Mouse (Mus musculus) naive thymus-derived CD4-positive, alpha-beta T cell, adult 2 months (primary cell): ENCODE measurements at regions not wholly inside any gene's neighbourhood (a gene's known extent, or its start where the extent isn't known, plus 50 kb on each side); places are given as distances from the start of the nearest gene placed in this dataset.

ENCODE experiments used
- DNase-seq: peaks from one replicate; pipeline ENCODE4 v3.0.0-alpha.2; 2011; ENCODE audit warnings: low read depth

DNA sequence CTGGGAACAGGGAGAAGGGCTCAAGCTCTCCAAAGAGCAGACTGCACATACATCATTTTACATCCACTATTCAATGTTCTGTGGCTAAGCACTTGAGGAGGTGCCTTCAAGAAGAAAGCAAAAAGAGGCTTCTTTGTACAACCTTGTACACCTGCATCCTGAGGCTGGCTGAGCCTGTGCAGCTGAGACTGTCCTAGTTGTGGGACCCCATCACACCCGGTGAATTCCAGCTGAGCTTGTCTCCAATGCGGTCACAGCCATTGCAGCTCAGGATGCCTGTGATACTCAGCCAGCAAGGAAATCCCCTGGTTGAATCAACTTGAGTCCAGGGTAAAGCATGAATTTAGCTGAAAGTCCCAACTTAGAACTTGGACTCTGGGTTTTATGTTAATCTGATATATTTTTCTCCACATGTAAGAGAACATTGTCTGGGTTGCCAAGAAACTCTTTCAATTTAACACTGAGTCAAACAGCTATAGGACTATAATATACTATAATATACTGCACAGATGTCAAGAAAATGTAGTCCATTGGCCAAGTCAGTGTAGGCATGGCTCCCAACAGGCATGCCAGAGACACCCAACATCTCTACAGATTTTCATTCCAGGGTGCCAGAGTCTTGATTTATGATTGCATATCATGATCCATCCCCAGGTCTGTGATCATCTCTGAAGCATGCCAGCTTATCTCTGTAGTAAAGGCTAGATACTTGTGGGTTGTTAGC lies 599.2 kb downstream of the Pard3 start:
- DNase-seq: no peak

DNA sequence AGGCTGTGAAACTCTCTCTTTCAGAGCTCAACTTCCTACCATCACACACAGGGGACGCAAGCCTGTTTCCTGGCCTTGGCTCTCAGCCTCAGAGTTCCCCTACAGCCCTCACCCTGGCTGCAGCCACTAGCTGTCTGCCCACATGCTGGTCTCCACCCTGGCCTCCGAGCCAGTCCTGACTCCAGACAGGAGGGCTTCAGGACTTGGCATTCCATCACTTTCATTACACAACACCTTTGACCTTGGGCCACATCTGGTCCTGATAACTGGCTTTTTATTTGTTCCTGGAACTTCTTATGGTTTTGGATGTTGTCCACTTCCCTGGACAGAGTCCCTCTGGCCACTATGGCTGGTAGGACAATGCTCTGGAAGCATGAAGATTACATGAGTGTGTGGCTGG lies 602.9 kb downstream of the Pard3 start:
- DNase-seq: no peak

- no peak for DNase-seq
Observed at GRCm38 (mm10) chr8:127668991-127669390, 605.3 kb downstream of the Pard3 start.

- DNase-seq: no peak
Observed at GRCm38 (mm10) chr8:127674063-127674462, 610.4 kb downstream of the Pard3 start.

DNA sequence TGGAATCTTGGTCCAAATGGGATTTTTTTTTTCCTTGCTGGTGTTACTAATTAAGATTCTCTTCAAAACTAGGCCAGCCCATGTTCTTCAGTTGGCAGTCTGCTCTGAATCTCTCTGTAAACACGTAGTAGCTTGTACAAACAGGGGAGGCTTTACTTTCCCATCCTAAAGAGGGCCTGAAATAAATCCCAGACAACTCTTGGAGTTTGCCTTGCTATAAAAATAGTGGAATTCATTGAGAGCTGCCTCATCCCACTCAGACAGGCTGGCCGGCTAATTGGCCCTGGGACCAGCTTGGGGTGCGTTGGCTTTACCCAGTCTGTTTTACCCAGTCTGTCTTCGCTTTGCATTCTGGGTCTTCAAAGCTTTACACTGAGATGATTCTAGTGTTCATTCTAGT lies 611.7 kb downstream of the Pard3 start:
- DNase-seq: no peak

GRCm38 (mm10) chr8:127680205-127680604 lies 616.5 kb downstream of the Pard3 start:
- DNase-seq: no peak

DNA sequence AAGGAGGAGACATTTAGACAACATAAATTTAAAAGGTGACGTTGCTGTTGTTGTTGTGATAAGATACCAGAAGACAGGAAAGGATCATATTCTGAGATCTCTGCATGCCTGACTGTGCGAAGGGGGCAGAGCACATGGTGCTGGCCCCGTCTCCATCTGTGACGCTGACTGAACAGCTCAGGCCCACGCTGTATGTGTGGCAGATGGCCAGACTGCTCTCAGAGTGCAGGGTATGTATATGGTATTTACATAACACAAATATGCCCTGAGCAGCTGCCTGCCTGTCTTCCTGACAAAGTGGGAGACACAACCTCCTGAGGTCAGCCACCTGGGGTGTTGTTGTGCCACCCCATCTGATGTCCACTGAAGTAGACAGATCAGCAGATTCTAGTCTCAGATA lies 620.5 kb downstream of the Pard3 start:
- no peak for DNase-seq

GRCm38 (mm10) chr8:127690792-127691191 lies 627.1 kb downstream of the Pard3 start:
- DNase-seq: no peak

DNA sequence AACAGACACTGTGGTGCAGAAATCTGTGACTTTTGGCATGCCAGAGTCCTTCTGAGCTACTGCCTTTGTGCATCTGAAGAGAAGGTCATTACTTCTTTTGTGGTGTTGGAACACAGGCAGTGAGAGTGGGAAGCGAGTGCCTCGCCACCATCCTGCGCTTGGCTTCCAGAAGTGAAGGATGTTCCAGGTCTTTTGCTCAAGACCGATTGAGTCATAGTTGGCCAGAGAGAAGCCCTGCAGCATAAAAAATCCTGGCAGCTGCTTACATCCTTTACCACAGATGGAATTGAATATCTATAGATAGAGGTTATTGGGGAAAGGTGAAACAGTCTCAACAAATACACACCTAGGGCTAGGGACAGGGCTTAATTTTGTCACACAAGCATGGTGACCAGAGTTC lies 634.7 kb downstream of the Pard3 start:
- DNase-seq: no peak

- DNase-seq: no peak
Observed at GRCm38 (mm10) chr8:127704406-127704805, 640.7 kb downstream of the Pard3 start.

- DNase-seq: no peak
Observed at GRCm38 (mm10) chr8:127706051-127706835, 642.5 kb downstream of the Pard3 start.

GRCm38 (mm10) chr8:127709439-127709838 lies 645.7 kb downstream of the Pard3 start:
- DNase-seq: no peak

GRCm38 (mm10) chr8:127715097-127715496 lies 643.3 kb upstream of the Nrp1 start:
- DNase-seq: no peak

DNA sequence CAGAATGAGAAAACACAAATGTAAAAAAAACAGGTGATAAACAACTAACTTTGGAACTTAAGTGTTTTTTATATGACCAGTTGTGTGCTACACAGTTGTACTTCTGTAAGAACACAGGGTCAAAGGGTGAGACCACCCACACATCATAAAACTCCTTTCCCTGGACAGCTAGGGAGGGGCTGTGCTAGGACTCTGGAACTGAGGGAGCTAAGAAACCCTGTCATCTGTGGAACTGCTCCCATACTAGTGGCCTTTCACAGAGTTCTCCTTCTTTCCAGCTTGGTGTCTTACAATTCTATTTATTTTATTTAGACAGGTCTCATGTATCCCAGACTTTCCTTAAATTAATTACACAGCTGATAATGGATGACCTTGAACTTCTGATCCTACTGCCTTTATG lies 640.4 kb upstream of the Nrp1 start:
- no peak for DNase-seq

- DNase-seq: no peak
Observed at GRCm38 (mm10) chr8:127719881-127720280, 638.5 kb upstream of the Nrp1 start.

DNA sequence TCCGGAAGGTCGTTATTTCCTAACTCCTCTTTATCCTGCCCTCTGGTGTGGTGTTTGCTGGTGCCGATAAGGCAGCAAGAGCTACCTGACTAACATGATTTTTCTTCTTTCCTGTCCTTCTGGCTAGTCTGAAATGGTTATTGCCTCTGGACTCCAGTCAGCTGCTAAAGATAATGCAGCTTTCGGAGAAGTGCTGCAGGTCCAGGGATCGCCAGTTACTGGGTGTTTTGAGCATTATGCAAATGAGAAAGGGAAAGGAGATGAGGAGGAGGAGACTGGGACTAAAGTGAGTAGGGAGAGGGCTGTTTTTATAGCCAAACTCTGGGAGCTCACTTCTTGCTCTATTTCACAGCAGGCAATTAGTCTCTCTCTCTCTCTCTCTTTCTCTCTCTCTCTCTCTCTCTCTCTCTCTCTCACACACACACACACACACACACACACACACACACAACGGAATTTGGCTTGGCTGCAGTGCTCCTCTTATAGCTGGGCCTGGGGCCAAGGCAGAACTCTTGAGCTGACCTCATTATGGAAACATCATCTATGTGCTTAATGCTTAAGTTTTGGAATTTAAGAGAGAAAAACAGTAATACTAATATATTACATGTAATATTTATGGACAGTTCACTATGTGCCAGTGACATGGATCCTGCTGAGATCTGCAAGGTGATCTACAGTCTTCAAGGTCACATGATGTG lies 637.7 kb upstream of the Nrp1 start:
- no peak for DNase-seq

DNA sequence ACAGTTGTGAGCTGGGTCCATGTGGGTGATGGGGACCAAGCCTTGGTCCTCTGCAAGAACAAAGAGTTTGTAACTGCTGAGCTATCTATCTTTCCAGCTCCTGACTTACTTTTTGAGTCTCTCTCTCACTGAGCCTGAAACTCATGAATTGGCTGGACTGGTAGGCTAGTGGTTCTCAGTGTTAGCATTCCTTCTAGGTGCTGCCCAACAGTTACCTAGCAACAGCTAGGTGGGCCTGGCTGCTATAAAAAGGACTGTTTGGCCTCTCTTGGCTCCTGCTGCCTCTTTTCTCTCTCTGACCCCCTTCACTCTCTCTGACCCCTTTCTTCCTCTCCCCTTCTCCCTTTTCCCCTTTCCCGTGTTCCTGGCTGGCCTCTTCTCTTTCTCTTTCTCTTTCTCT lies 636.8 kb upstream of the Nrp1 start:
- DNase-seq: no peak

- DNase-seq: no peak
Observed at GRCm38 (mm10) chr8:127734059-127734458, 624.3 kb upstream of the Nrp1 start.

- no peak for DNase-seq
Observed at GRCm38 (mm10) chr8:127742236-127742635, 616.2 kb upstream of the Nrp1 start.

DNA sequence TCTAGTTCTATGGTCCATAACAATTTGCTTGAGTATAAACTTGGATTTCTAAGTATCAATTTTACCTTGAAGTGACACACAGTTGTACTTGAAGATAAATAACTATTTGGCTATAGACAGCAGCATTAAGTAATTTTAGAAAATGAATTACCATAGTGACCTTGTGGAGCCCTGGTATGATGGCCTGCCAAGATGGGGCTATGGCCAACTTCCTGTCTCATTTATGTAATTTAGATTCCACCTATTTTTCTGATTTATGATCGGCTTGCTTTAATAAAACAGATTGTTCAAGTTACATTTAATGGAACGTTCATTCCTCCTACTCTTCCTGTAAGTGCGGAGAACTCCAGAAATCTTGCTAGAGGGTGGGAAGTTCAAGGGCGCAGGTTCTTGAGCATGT lies 613.2 kb upstream of the Nrp1 start:
- no peak for DNase-seq

GRCm38 (mm10) chr8:127746456-127746855 lies 611.9 kb upstream of the Nrp1 start:
- DNase-seq: no peak

DNA sequence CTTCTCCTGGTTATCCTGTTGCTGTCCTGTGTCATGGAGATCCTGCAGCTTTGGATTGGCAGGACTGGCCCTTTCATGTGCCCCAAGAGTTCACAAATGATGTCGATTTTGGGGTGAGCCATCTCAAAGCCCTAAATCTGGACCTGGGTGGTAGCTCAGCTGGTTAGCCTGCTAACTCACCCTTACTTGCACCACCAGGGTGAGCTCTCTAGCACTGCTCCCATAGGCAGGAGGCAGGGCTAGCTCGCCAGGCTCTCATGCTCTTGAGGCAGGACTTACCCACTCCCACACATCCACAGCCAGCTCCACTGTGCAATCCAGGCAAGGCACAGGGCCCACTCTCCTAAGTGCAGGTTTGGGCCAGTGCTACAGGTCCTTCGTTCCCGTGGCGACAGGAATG lies 605.5 kb upstream of the Nrp1 start:
- no peak for DNase-seq
